Mouse (Mus musculus) limb, embryonic 12.5 days (tissue): Measurements from ENCODE around the gene B230307C23Rik. TPM values are rescaled to one million over a fixed set of nuclear protein-coding genes. Genes with fewer than 3 reads are reported as not detected.
A peak's percentile ranks its signal among the peaks of the same experiment; 100 is the strongest.

Experiments
- ATAC-seq: fragments of 200-750 bp; cut with Nextera tagmentation; 2 replicates; pipeline ENCODE4 v1.8.0; 2017; ENCODE audit warnings: low read depth, moderate TSS enrichment; ENCODE audit not compliant: insufficient number of reproducible peaks, insufficient read depth, low FRiP score, low TSS enrichment
- H3K27ac ChIP-seq: fragments of 300-500 bp; sonication (generic); 2 replicates; pipeline ENCODE4 v1.5.1; 2016; ENCODE audit warnings: mild to moderate bottlenecking, moderate library complexity
- H3K27me3 ChIP-seq: fragments of 300-500 bp; sonication (generic); 2 replicates; pipeline ENCODE4 v1.6.1; 2016; ENCODE audit warnings: mild to moderate bottlenecking, moderate library complexity
- H3K36me3 ChIP-seq: fragments of 300-500 bp; sonication (generic); 2 replicates; pipeline ENCODE4 v1.6.1; 2016; ENCODE audit warnings: mild to moderate bottlenecking, moderate library complexity
- H3K4me1 ChIP-seq: fragments of 300-500 bp; sonication (generic); replicated peaks from 2 replicates; pipeline ENCODE4 v1.6.1; 2016
- H3K4me2 ChIP-seq: fragments of 300-500 bp; sonication (generic); 2 replicates; pipeline ENCODE4 v1.6.1; 2016; ENCODE audit warnings: mild to moderate bottlenecking, moderate library complexity
- H3K4me3 ChIP-seq: fragments of 300-500 bp; sonication (generic); replicated peaks from 2 replicates; pipeline ENCODE4 v1.5.1; 2016; ENCODE audit warnings: mild to moderate bottlenecking
- H3K9ac ChIP-seq: fragments of 300-500 bp; sonication (generic); replicated peaks from 2 replicates; pipeline ENCODE4 v1.6.1; 2016; ENCODE audit warnings: mild to moderate bottlenecking, moderate library complexity
- H3K9me3 ChIP-seq: fragments of 300-500 bp; sonication (generic); 2 replicates; pipeline ENCODE4 v1.6.1; 2016; ENCODE audit warnings: mild to moderate bottlenecking, moderate library complexity
- WGBS: fragments of 180-500 bp; shearing (Covaris S2); methylation state at CpG from one replicate; pipeline ENCODE4 v1.1.7; 2016; 5-methylcytosine and 5-hydroxymethylcytosine counted together
- polyA plus RNA-seq: library from polyadenylated mRNA; unstranded; fragments of >200 nt; fragmentation: Nextera tagmentation; extraction: Ambion mirVana; gene quantifications from 2 replicates; pipeline ENCODE4 v1.2.1, GENCODE M21; 2016

Gene B230307C23Rik
- polyA plus RNA-seq = 19.8 and 21.8 TPM in 2 replicates

GRCm38 (mm10) chr16:97996616-97997382 is at the start of gene B230307C23Rik:
B230307C23Rik (plus strand) TSS chr16:97997315.
- peak within 1 kb of the TSS; percentile 55 for H3K9ac ChIP-seq
- no peaks in the 10 kb centered on the region for H3K36me3 ChIP-seq
- H3K4me1 ChIP-seq = peaks cover 4% of the 10 kb centered on the region
- peak within 1 kb of the TSS; percentile 61 for H3K4me2 ChIP-seq
- H3K27ac ChIP-seq = peak within 1 kb of the TSS; percentile 75
- peak within 1 kb of the TSS; percentile 61 for H3K4me3 ChIP-seq
- peaks cover 4% of the 10 kb centered on the region; the same call in 1 of the 2 replicates for H3K9me3 ChIP-seq
- 3% methylated on average over 22 of the region's 22 CpGs for WGBS
- no peaks in the 10 kb centered on the region for H3K27me3 ChIP-seq
- ATAC-seq = peak; percentile 98

- Histone ChIP-seq H3K9ac (no peak overlapping the region), H3K4me2 (no peak overlapping the region), H3K27me3 (no peaks in the 10 kb centered on the region), H3K27ac (no peak overlapping the region), H3K36me3 (peaks cover 49% of the 10 kb centered on the region), H3K4me1 (no peaks in the 10 kb centered on the region), H3K9me3 (no peaks in the 10 kb centered on the region), H3K4me3 (no peak overlapping the region)
- 80% methylated on average over 4 of the region's 4 CpGs for WGBS
- no peak for ATAC-seq
Observed at GRCm38 (mm10) chr16:97948836-97949235, 48.3 kb upstream of the B230307C23Rik start.

- peaks cover 60% of the 10 kb centered on the region for H3K36me3 ChIP-seq
- 98% methylated on average over 8 of the region's 8 CpGs for WGBS
- ATAC-seq = no peak
Observed at GRCm38 (mm10) chr16:97950061-97950460, 47.1 kb upstream of the B230307C23Rik start.

GRCm38 (mm10) chr16:97952371-97952770 is 44.7 kb upstream of the B230307C23Rik start:
- 92% methylated on average over 4 of the region's 4 CpGs for WGBS
- H3K4me1 ChIP-seq = no peaks in the 10 kb centered on the region
- no peak overlapping the region for H3K27ac ChIP-seq
- H3K36me3 ChIP-seq = peaks cover 76% of the 10 kb centered on the region
- H3K27me3 ChIP-seq = no peaks in the 10 kb centered on the region
- no peak overlapping the region for H3K4me2 ChIP-seq
- ATAC-seq = no peak
- H3K9ac ChIP-seq = no peak overlapping the region
- H3K9me3 ChIP-seq = no peaks in the 10 kb centered on the region
- no peak overlapping the region for H3K4me3 ChIP-seq

More at GRCm38 (mm10) chr16:97950061-97950460, 47.1 kb upstream of the B230307C23Rik start:
- Histone ChIP-seq H3K4me2 (no peak overlapping the region), H3K4me3 (no peak overlapping the region), H3K9ac (no peak overlapping the region), H3K9me3 (no peaks in the 10 kb centered on the region), H3K27me3 (no peaks in the 10 kb centered on the region), H3K4me1 (no peaks in the 10 kb centered on the region), H3K27ac (no peak overlapping the region)

GRCm38 (mm10) chr16:97952801-97953200 is 44.3 kb upstream of the B230307C23Rik start:
- Histone ChIP-seq H3K27me3 (no peaks in the 10 kb centered on the region), H3K4me2 (no peak overlapping the region), H3K9ac (no peak overlapping the region), H3K9me3 (no peaks in the 10 kb centered on the region), H3K4me1 (peaks cover 3% of the 10 kb centered on the region), H3K36me3 (peaks cover 76% of the 10 kb centered on the region), H3K4me3 (no peak overlapping the region), H3K27ac (no peak overlapping the region)
- WGBS = 91% methylated on average over 9 of the region's 9 CpGs
- ATAC-seq = no peak

GRCm38 (mm10) chr16:97953300-97953699 is 43.8 kb upstream of the B230307C23Rik start:
- Histone ChIP-seq H3K4me3 (no peak overlapping the region), H3K27ac (no peak overlapping the region), H3K36me3 (peaks cover 76% of the 10 kb centered on the region), H3K4me1 (peaks cover 6% of the 10 kb centered on the region), H3K9ac (no peak overlapping the region), H3K9me3 (no peaks in the 10 kb centered on the region), H3K4me2 (no peak overlapping the region), H3K27me3 (no peaks in the 10 kb centered on the region)
- ATAC-seq = no peak
- WGBS = 86% methylated on average over 2 of the region's 2 CpGs

- H3K9ac ChIP-seq = no peak overlapping the region
- H3K9me3 ChIP-seq = no peaks in the 10 kb centered on the region
- no peak for ATAC-seq
- no peak overlapping the region for H3K4me2 ChIP-seq
- WGBS = 78% methylated on average over 2 of the region's 2 CpGs
- no peak overlapping the region for H3K4me3 ChIP-seq
- no peak overlapping the region for H3K27ac ChIP-seq
- peaks cover 6% of the 10 kb centered on the region for H3K4me1 ChIP-seq
- H3K27me3 ChIP-seq = no peaks in the 10 kb centered on the region
- H3K36me3 ChIP-seq = peaks cover 62% of the 10 kb centered on the region
Observed at GRCm38 (mm10) chr16:97956011-97956410, 41.1 kb upstream of the B230307C23Rik start.

GRCm38 (mm10) chr16:97957626-97958025 is 39.5 kb upstream of the B230307C23Rik start:
- Histone ChIP-seq H3K4me2 (no peak overlapping the region), H3K36me3 (peaks cover 46% of the 10 kb centered on the region), H3K27ac (no peak overlapping the region), H3K4me1 (peaks cover 11% of the 10 kb centered on the region), H3K27me3 (no peaks in the 10 kb centered on the region), H3K4me3 (no peak overlapping the region), H3K9me3 (no peaks in the 10 kb centered on the region), H3K9ac (no peak overlapping the region)
- ATAC-seq = no peak

- H3K27ac ChIP-seq = no peak overlapping the region
- peaks cover 37% of the 10 kb centered on the region for H3K36me3 ChIP-seq
- no peak for ATAC-seq
- no peaks in the 10 kb centered on the region for H3K9me3 ChIP-seq
- H3K4me1 ChIP-seq = peaks cover 11% of the 10 kb centered on the region
- H3K9ac ChIP-seq = no peak overlapping the region
- H3K4me2 ChIP-seq = no peak overlapping the region
- no peaks in the 10 kb centered on the region for H3K27me3 ChIP-seq
- no peak overlapping the region for H3K4me3 ChIP-seq
Observed at GRCm38 (mm10) chr16:97958401-97958973, 38.6 kb upstream of the B230307C23Rik start.

GRCm38 (mm10) chr16:97960348-97960747 is 36.8 kb upstream of the B230307C23Rik start:
- no peak overlapping the region for H3K4me3 ChIP-seq
- no peak overlapping the region for H3K4me2 ChIP-seq
- ATAC-seq = no peak
- no peaks in the 10 kb centered on the region for H3K27me3 ChIP-seq
- no peaks in the 10 kb centered on the region for H3K9me3 ChIP-seq
- peaks cover 11% of the 10 kb centered on the region for H3K4me1 ChIP-seq
- no peak overlapping the region for H3K9ac ChIP-seq
- WGBS = 90% methylated on average over 3 of the region's 3 CpGs
- no peak overlapping the region for H3K27ac ChIP-seq
- peaks cover 20% of the 10 kb centered on the region for H3K36me3 ChIP-seq

GRCm38 (mm10) chr16:97961381-97962150 is 35.5 kb upstream of the B230307C23Rik start:
- Histone ChIP-seq H3K27me3 (no peaks in the 10 kb centered on the region), H3K9me3 (no peaks in the 10 kb centered on the region), H3K4me3 (peak overlapping the region; percentile 89), H3K27ac (peak overlapping the region; percentile 96), H3K9ac (peak overlapping the region; percentile 91), H3K36me3 (peaks cover 9% of the 10 kb centered on the region; the same call in 1 of the 2 replicates), H3K4me2 (peak overlapping the region; percentile 89), H3K4me1 (peaks cover 11% of the 10 kb centered on the region)
- 8% methylated on average over 36 of the region's 36 CpGs for WGBS
- peak; percentile 11; the same call in 1 of the 2 replicates for ATAC-seq
